Mouse (Mus musculus): ENCODE measurements at regions not wholly inside any gene's neighbourhood (a gene's known extent, or its start where the extent isn't known, plus 50 kb on each side); places are given as distances from the start of the nearest gene placed in this dataset.
A peak's percentile ranks its signal among the peaks of the same experiment; 100 is the strongest.

GRCm38 (mm10) chr14:120722546-120723112 is 188.4 kb upstream of the Ipo5 start:
- WGBS: 67% methylated on average over 6 of the region's 6 CpGs
- ATAC-seq (ENCODE audit: low FRiP score, low read depth): no peak
- Histone ChIP-seq H3K27me3 (replicated peaks) (no peaks in the 10 kb centered on the region), H3K9me3 (no peaks in the 10 kb centered on the region), H3K27ac (no peak overlapping the region), H3K36me3 (no peaks in the 10 kb centered on the region), H3K4me2 (replicated peaks) (no peak overlapping the region), H3K4me3 (no peak overlapping the region), H3K9ac (no peak overlapping the region), H3K4me1 (0 out of 2 replicates have a peak, but pooled peaks cover 3% of the 10 kb centered on the region)

GRCm38 (mm10) chr14:120728107-120728506 is 182.9 kb upstream of the Ipo5 start:
- WGBS: 87% methylated on average over 10 of the region's 10 CpGs
- Histone ChIP-seq H3K4me1 (no peaks in the 10 kb centered on the region), H3K9me3 (no peaks in the 10 kb centered on the region), H3K4me3 (no peak overlapping the region), H3K9ac (no peak overlapping the region), H3K27ac (no peak overlapping the region), H3K4me2 (replicated peaks) (no peak overlapping the region), H3K27me3 (replicated peaks) (no peaks in the 10 kb centered on the region), H3K36me3 (no peaks in the 10 kb centered on the region)
- ATAC-seq (ENCODE audit: low FRiP score, low read depth): no peak

- Histone ChIP-seq H3K27ac (no peak overlapping the region), H3K4me1 (no peaks in the 10 kb centered on the region), H3K4me2 (replicated peaks) (no peak overlapping the region), H3K36me3 (no peaks in the 10 kb centered on the region), H3K9ac (no peak overlapping the region), H3K27me3 (replicated peaks) (no peaks in the 10 kb centered on the region), H3K9me3 (no peaks in the 10 kb centered on the region), H3K4me3 (no peak overlapping the region)
- 57% methylated on average over 3 of the region's 3 CpGs for WGBS
- ATAC-seq (ENCODE audit: low FRiP score, low read depth): no peak
Measured at GRCm38 (mm10) chr14:120730226-120730625, 180.8 kb upstream of the Ipo5 start.

- no peaks in the 10 kb centered on the region for H3K36me3 ChIP-seq
- 65% methylated on average over 7 of the region's 7 CpGs for WGBS
- no peaks in the 10 kb centered on the region for H3K27me3 ChIP-seq (replicated peaks)
- H3K4me2 ChIP-seq (replicated peaks): no peak overlapping the region
- no peak overlapping the region for H3K4me3 ChIP-seq
- ATAC-seq (ENCODE audit: low FRiP score, low read depth): no peak
- no peak overlapping the region for H3K9ac ChIP-seq
- no peaks in the 10 kb centered on the region for H3K4me1 ChIP-seq
- H3K27ac ChIP-seq: no peak overlapping the region
- H3K9me3 ChIP-seq: no peaks in the 10 kb centered on the region
Measured at GRCm38 (mm10) chr14:120731679-120732281, 179.2 kb upstream of the Ipo5 start.

- Histone ChIP-seq H3K36me3 (no peaks in the 10 kb centered on the region), H3K27me3 (replicated peaks) (no peaks in the 10 kb centered on the region), H3K4me2 (replicated peaks) (no peak overlapping the region), H3K9me3 (no peaks in the 10 kb centered on the region), H3K27ac (no peak overlapping the region), H3K9ac (no peak overlapping the region), H3K4me1 (no peaks in the 10 kb centered on the region), H3K4me3 (no peak overlapping the region)
- WGBS: 74% methylated on average over 15 of the region's 15 CpGs
- peak; percentile 53; the same call in 1 of the 2 replicates for ATAC-seq (ENCODE audit: low FRiP score, low read depth)
Measured at GRCm38 (mm10) chr14:120732400-120733138, 178.5 kb upstream of the Ipo5 start.

GRCm38 (mm10) chr14:120741492-120742054 is 169.5 kb upstream of the Ipo5 start:
- Histone ChIP-seq H3K4me3 (no peak overlapping the region), H3K9ac (no peak overlapping the region), H3K9me3 (no peaks in the 10 kb centered on the region), H3K4me2 (replicated peaks) (no peak overlapping the region), H3K36me3 (no peaks in the 10 kb centered on the region), H3K27me3 (replicated peaks) (no peaks in the 10 kb centered on the region), H3K27ac (no peak overlapping the region), H3K4me1 (no peaks in the 10 kb centered on the region)
- WGBS: 87% methylated on average over 5 of the region's 5 CpGs
- no peak for ATAC-seq (ENCODE audit: low FRiP score, low read depth)

- no peaks in the 10 kb centered on the region for H3K36me3 ChIP-seq
- H3K9ac ChIP-seq: no peak overlapping the region
- no peak for ATAC-seq (ENCODE audit: low FRiP score, low read depth)
- no peak overlapping the region for H3K4me2 ChIP-seq (replicated peaks)
- no peak overlapping the region for H3K4me3 ChIP-seq
- H3K9me3 ChIP-seq: no peaks in the 10 kb centered on the region
- 73% methylated on average over 1 of the region's 1 CpGs for WGBS
- no peaks in the 10 kb centered on the region for H3K27me3 ChIP-seq (replicated peaks)
- no peak overlapping the region for H3K27ac ChIP-seq
- no peaks in the 10 kb centered on the region; the same call in 1 of the 2 replicates for H3K4me1 ChIP-seq
Measured at GRCm38 (mm10) chr14:120754011-120754410, 157.0 kb upstream of the Ipo5 start.

- Histone ChIP-seq H3K27me3 (replicated peaks) (no peaks in the 10 kb centered on the region), H3K9ac (no peak overlapping the region), H3K36me3 (no peaks in the 10 kb centered on the region), H3K27ac (no peak overlapping the region), H3K9me3 (no peaks in the 10 kb centered on the region), H3K4me1 (no peaks in the 10 kb centered on the region; the same call in 1 of the 2 replicates), H3K4me2 (replicated peaks) (no peak overlapping the region), H3K4me3 (no peak overlapping the region)
- ATAC-seq (ENCODE audit: low FRiP score, low read depth): no peak
- 83% methylated on average over 10 of the region's 10 CpGs for WGBS
Measured at GRCm38 (mm10) chr14:120755389-120755788, 155.6 kb upstream of the Ipo5 start.

- Histone ChIP-seq H3K36me3 (no peaks in the 10 kb centered on the region), H3K4me1 (no peaks in the 10 kb centered on the region; the same call in 1 of the 2 replicates), H3K27ac (no peak overlapping the region), H3K4me2 (replicated peaks) (no peak overlapping the region), H3K9ac (no peak overlapping the region), H3K27me3 (replicated peaks) (no peaks in the 10 kb centered on the region), H3K9me3 (no peaks in the 10 kb centered on the region), H3K4me3 (no peak overlapping the region)
- ATAC-seq (ENCODE audit: low FRiP score, low read depth): 0 out of 2 replicates have a peak, but pooled peaks have one; percentile 31
- 61% methylated on average over 14 of the region's 14 CpGs for WGBS
Measured at GRCm38 (mm10) chr14:120758200-120758830, 152.7 kb upstream of the Ipo5 start.

GRCm38 (mm10) chr14:120762168-120762567 is 148.9 kb upstream of the Ipo5 start:
- H3K36me3 ChIP-seq: no peaks in the 10 kb centered on the region
- H3K4me2 ChIP-seq (replicated peaks): no peak overlapping the region
- H3K27me3 ChIP-seq (replicated peaks): no peaks in the 10 kb centered on the region
- 84% methylated on average over 7 of the region's 7 CpGs for WGBS
- H3K9ac ChIP-seq: no peak overlapping the region
- H3K9me3 ChIP-seq: no peaks in the 10 kb centered on the region
- H3K4me1 ChIP-seq: no peaks in the 10 kb centered on the region; the same call in 1 of the 2 replicates
- H3K4me3 ChIP-seq: no peak overlapping the region
- ATAC-seq (ENCODE audit: low FRiP score, low read depth): no peak
- H3K27ac ChIP-seq: no peak overlapping the region

GRCm38 (mm10) chr14:120762733-120763132 is 148.3 kb upstream of the Ipo5 start:
- Histone ChIP-seq H3K9ac (no peak overlapping the region), H3K9me3 (no peaks in the 10 kb centered on the region), H3K36me3 (no peaks in the 10 kb centered on the region), H3K27me3 (replicated peaks) (no peaks in the 10 kb centered on the region), H3K27ac (no peak overlapping the region), H3K4me3 (no peak overlapping the region), H3K4me2 (replicated peaks) (no peak overlapping the region), H3K4me1 (no peaks in the 10 kb centered on the region; the same call in 1 of the 2 replicates)
- 83% methylated on average over 11 of the region's 11 CpGs for whole genome bisulfite sequencing
- no peak for ATAC-seq (ENCODE audit: low FRiP score, low read depth)

- Histone ChIP-seq H3K4me1 (no peaks in the 10 kb centered on the region), H3K27me3 (replicated peaks) (no peaks in the 10 kb centered on the region), H3K36me3 (no peaks in the 10 kb centered on the region), H3K9me3 (no peaks in the 10 kb centered on the region), H3K27ac (no peak overlapping the region), H3K4me3 (no peak overlapping the region), H3K9ac (no peak overlapping the region), H3K4me2 (replicated peaks) (no peak overlapping the region)
- 89% methylated on average over 5 of the region's 5 CpGs for WGBS
- ATAC-seq (ENCODE audit: low FRiP score, low read depth): no peak
Measured at GRCm38 (mm10) chr14:120763796-120764195, 147.2 kb upstream of the Ipo5 start.
